Mouse (Mus musculus): ENCODE results near the gene Ubl3.

DNA sequence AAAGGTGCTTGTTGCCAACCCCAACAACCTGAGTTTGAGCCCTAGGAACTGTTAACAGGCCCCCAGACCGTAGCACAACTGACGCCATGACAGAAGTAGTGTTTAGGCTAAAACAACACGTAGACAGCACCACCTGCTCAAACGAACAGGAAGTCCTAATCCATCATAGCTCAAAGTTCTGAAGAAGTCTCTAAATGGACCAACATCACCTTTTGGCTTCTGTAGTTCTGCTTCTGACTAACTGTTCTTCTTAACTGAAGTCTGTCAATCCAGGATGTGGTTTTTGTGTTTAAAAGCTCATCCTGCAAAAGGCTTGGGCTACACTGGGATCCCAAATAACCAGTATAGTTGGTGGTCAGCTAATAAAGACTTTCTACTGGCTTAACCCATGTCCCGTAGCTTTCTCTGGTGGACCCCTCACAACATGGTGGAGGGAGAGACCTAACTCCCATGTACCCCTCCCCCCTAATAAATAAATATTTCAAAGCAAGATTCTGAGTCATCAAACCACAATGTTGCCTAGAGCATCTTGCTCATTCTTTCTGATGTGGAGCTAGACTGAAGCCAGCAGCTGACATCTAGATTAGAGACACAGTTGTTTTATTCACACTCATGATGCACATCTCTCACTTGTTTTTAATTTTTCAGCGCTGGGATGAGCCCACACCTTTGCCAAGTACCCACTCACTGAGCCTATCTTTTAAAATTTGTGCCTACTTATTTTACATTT lies 51.2 kb downstream of the Ubl3 start:
- TF ChIP-seq CTCF (IDR thresholded peaks at IDR 0.05; ENCODE audit: control insufficient read depth, insufficient read depth, insufficient read length) (no peak), FOSL1 (IDR thresholded peaks at IDR 0.05; ENCODE audit: insufficient read depth, low read length, poor library complexity, severe bottlenecking) (no peak)

Measured in C2C12 (cell line).